Mouse (Mus musculus): ENCODE data around the gene Hs3st6. TPM values are rescaled to one million over a fixed set of nuclear protein-coding genes. Genes with fewer than 3 reads are reported as not detected.
A peak's percentile ranks its signal among the peaks of the same experiment; 100 is the strongest.

Gene Hs3st6
- 32.7 and 35.9 TPM in 2 replicates for polyA plus RNA-seq (2014; fragmentation: Nextera tagmentation; extraction: Ambion mirVana)

DNA sequence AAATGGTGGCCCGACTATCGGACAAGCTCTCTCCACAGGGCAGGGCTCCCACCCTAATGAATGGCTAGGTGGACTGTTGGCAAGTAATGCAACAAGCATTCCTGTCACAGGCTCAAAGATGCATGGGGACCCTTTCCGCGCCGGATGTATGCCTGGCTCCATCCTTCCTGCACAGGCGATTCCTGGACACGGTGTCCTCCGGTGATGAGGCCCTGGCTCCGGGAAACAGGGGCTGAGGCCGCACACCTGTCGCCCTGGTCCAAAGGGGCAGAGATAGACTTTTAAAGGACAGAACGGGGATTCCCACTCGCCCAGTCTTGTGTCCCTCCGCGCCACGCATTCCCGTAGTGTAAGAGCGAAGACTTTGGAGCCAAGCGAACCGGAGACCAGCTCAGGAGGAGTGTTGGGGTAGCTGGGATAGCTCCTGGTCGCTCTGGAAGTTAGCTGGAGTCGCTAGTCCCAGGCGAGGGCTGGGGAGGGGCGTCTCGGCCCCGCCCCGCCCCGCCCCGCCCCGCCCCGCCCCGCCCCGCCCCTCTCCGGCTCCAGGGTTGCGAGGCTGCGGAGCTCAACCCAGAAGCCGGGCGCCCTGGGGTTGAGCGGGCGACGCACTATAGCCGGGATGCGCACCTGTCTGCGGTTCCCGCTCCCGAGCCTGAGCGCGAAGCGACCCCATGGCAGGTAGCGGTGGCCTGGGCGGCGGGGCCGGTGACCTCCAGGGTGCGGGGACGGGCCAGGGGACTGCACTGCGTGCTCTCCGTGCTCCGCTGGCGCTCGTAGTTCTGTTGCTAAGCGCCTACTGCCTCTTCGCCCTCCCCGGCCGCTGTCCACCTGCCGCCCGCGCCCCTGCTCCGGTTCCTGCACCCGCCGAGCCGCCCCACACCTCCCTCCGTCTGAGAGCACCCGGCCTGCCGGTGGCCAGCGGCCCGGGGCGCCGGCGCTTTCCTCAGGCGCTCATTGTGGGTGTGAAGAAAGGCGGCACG is at the start of gene Hs3st6:
Gene Hs3st6 (plus strand): TSS at position 574 of the 980 bp plus-strand sequence.
- under 1% methylated on average over 79 of the region's 82 CpGs for whole genome bisulfite sequencing
- peaks cover 14% of the 10 kb centered on the region; the same call in 1 of the 2 replicates for H3K4me1 ChIP-seq (ENCODE audit: control insufficient read depth, insufficient read depth, low read length)
- no peak within 1 kb of the TSS for H3K27ac ChIP-seq (ENCODE audit: low read depth, low read length)
- H3K4me3 ChIP-seq (ENCODE audit: low read length), result peak within 1 kb of the TSS; percentile 62
- H3K36me3 ChIP-seq (ENCODE audit: control insufficient read depth, insufficient read depth, low read length), result no peaks in the 10 kb centered on the region
- H3K27me3 ChIP-seq (ENCODE audit: control insufficient read depth, insufficient read depth, low read length), result peaks cover 39% of the 10 kb centered on the region
- H3K9me3 ChIP-seq (ENCODE audit: control insufficient read depth, low read length), result no peaks in the 10 kb centered on the region
- H3K4me2 ChIP-seq (replicated peaks; ENCODE audit: low read depth, low read length), result peak within 1 kb of the TSS; percentile 98
- peak; percentile 89 for ATAC-seq (ENCODE audit: low FRiP score, low TSS enrichment)
- H3K9ac ChIP-seq (ENCODE audit: low read depth, low read length), result peak within 1 kb of the TSS; percentile 66

DNA sequence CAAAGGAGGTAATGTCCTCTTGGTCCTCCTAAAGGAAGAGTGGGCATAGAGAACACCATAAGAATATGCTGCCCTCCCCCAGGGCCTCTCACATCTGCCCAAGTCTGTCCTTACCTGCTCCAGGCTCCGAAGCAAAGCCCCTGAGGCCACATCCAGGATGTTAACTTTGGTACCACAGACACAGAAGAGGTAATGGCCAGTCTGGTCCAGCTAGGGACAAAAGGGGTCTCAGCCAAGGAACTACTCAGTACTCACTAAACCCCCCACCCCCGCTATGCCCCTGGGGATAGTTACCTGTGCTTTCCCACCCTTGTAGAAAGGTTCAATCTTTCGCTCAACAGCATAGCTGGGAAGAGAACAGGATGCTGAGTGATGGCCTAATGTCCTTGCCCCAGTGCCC is 47.0 kb upstream of the Hs3st6 start:
- Histone ChIP-seq H3K9me3 (ENCODE audit: control insufficient read depth, low read length) (no peaks in the 10 kb centered on the region), H3K36me3 (ENCODE audit: control insufficient read depth, insufficient read depth, low read length) (peaks cover 43% of the 10 kb centered on the region), H3K9ac (ENCODE audit: low read depth, low read length) (no peak overlapping the region; the same call in 1 of the 2 replicates), H3K27ac (ENCODE audit: low read depth, low read length) (no peak overlapping the region), H3K4me3 (ENCODE audit: low read length) (no peak overlapping the region), H3K27me3 (ENCODE audit: control insufficient read depth, insufficient read depth, low read length) (no peaks in the 10 kb centered on the region), H3K4me1 (ENCODE audit: control insufficient read depth, insufficient read depth, low read length) (peaks cover 9% of the 10 kb centered on the region; the same call in 1 of the 2 replicates), H3K4me2 (replicated peaks; ENCODE audit: low read depth, low read length) (no peak overlapping the region)
- WGBS, result 91% methylated on average over 3 of the region's 3 CpGs
- no peak for ATAC-seq (ENCODE audit: low FRiP score, low TSS enrichment)

DNA sequence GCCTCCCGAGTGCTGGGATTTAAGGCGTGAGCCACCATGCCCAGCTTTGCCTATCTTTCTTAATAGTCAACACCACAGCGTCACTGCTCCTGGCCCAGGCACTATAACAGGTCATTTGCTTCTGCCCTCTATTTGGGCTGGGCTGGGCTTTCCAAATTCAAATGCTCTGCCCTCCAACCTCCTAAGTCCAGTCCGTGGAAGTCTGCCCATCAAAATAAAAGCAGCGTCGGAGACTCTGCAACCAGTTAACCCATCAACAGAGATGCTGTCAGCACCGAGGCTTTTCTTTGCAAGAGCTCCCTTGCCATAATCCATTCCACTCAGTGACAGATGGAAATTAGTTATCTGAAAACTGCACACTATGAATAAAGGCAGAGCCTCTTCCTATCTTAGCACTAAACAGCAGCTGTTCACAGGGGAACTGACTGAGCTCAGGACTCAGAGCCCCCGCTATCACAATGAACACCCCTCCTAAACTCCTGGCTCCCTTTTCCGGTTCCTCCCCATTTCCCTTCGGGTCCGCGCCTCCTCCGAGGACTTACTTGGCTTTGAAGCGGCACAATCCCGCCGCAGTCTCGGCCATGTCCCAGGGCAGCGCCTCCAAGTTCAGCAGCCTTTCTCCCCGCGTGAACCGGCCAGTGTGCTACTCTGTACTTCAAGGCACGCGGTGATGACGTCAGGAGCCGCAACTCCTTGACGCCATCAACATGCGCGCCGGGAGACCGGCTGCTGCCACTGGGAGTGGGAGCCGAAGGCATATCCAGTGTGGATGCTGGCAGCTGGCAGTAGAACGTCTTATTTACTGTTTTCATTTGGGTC is 45.6 kb upstream of the Hs3st6 start, which contains the start of gene Tbl3:
Gene Tbl3 (minus strand): TSS at position 679 of the 819 bp plus-strand sequence.
- Histone ChIP-seq H3K9ac (ENCODE audit: low read depth, low read length) (peak within 1 kb of the TSS; percentile 70), H3K9me3 (ENCODE audit: control insufficient read depth, low read length) (no peaks in the 10 kb centered on the region), H3K27me3 (ENCODE audit: control insufficient read depth, insufficient read depth, low read length) (no peaks in the 10 kb centered on the region), H3K4me1 (ENCODE audit: control insufficient read depth, insufficient read depth, low read length) (peaks cover 9% of the 10 kb centered on the region; the same call in 1 of the 2 replicates), H3K27ac (ENCODE audit: low read depth, low read length) (peak within 1 kb of the TSS; percentile 80), H3K4me2 (replicated peaks; ENCODE audit: low read depth, low read length) (peak within 1 kb of the TSS; percentile 75), H3K36me3 (ENCODE audit: control insufficient read depth, insufficient read depth, low read length) (peaks cover 29% of the 10 kb centered on the region), H3K4me3 (ENCODE audit: low read length) (peak within 1 kb of the TSS; percentile 68)
- WGBS, result 4% methylated on average over 32 of the region's 32 CpGs
- ATAC-seq (ENCODE audit: low FRiP score, low TSS enrichment), result peak; percentile 81

DNA sequence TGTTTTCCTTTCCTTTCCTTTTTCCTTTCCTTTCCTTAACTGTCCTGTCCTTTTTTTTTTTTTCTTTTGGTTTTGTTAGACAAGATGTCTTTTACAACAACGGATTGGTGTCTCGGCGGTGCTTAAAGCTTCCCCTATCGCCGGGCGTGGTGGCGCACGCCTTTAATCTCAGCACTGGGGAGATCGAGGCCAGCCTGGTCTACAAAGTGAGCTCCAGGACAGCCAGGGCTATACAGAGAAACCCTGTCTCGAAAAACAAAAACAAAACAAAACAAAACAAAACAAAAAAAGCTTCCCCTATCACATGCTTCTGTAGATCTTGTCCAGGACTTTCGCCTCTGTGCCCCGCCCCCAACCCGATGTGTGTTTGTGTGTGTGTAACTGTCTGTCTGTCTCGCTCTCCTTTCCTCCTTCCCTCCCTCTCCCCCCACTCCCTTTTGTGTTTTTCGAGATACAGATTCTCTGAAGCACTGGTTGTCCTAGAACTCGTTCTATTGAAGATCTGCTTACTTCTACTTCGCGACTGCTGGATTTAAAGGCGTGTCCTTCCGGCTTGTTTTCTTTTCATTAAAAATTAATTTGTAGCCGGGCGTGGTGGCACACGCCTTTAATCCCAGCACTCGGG is 44.9 kb upstream of the Hs3st6 start:
- Histone ChIP-seq H3K4me3 (ENCODE audit: low read length) (peak overlapping the region; percentile 68), H3K27me3 (ENCODE audit: control insufficient read depth, insufficient read depth, low read length) (no peaks in the 10 kb centered on the region), H3K36me3 (ENCODE audit: control insufficient read depth, insufficient read depth, low read length) (peaks cover 22% of the 10 kb centered on the region), H3K4me2 (replicated peaks; ENCODE audit: low read depth, low read length) (peak overlapping the region; percentile 75), H3K9me3 (ENCODE audit: control insufficient read depth, low read length) (no peaks in the 10 kb centered on the region), H3K27ac (ENCODE audit: low read depth, low read length) (peak overlapping the region; percentile 0), H3K9ac (ENCODE audit: low read depth, low read length) (peak overlapping the region; percentile 70), H3K4me1 (ENCODE audit: control insufficient read depth, insufficient read depth, low read length) (peaks cover 9% of the 10 kb centered on the region; the same call in 1 of the 2 replicates)
- WGBS, result 5% methylated on average over 24 of the region's 24 CpGs
- 0 out of 2 replicates have a peak, but pooled peaks have one; percentile 36 for ATAC-seq (ENCODE audit: low FRiP score, low TSS enrichment)

DNA sequence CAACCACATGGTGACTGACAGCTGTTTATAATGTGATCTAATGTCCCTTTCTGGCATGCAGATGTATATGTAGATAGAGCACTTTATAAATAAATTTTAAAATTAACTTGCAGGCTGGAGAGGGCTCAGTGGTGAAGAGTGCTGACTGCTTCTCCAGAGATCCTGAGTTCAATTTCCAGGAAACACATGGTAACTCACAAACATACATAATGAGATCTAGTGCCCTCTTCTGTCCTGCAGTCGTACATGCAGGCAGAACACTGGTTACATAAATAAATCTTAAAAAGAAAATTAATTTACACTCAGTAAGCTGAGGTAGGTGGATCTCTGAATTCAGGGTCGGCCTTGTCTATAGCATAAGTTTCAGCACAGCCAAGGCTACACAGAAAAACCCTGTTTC is 44.1 kb upstream of the Hs3st6 start:
- 39% methylated on average over 2 of the region's 2 CpGs for WGBS
- Histone ChIP-seq H3K9me3 (ENCODE audit: control insufficient read depth, low read length) (no peaks in the 10 kb centered on the region), H3K4me2 (replicated peaks; ENCODE audit: low read depth, low read length) (no peak overlapping the region), H3K27ac (ENCODE audit: low read depth, low read length) (no peak overlapping the region), H3K4me3 (ENCODE audit: low read length) (no peak overlapping the region), H3K27me3 (ENCODE audit: control insufficient read depth, insufficient read depth, low read length) (no peaks in the 10 kb centered on the region), H3K36me3 (ENCODE audit: control insufficient read depth, insufficient read depth, low read length) (peaks cover 17% of the 10 kb centered on the region), H3K9ac (ENCODE audit: low read depth, low read length) (no peak overlapping the region), H3K4me1 (ENCODE audit: control insufficient read depth, insufficient read depth, low read length) (peaks cover 9% of the 10 kb centered on the region; the same call in 1 of the 2 replicates)
- no peak for ATAC-seq (ENCODE audit: low FRiP score, low TSS enrichment)

DNA sequence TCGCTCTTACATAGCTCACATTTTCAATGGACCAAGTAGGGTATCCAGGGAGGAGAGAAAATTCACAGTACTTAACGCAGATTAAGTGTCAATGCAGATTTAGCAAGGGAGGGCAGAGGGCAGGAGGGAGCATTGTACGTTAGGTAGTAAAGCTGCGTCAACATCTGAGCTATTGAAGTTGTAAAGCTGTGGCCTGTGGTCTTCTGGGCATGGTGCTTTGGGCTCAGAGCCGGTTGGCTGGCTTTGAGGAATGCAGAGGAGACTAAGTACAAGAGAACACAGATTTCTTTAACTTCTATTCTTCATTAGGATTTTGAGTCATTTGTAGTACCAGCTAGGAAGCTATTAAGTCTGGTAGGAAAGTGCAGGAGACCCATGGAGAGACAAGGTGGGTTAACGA is 37.2 kb upstream of the Hs3st6 start:
- Histone ChIP-seq H3K27me3 (ENCODE audit: control insufficient read depth, insufficient read depth, low read length) (no peaks in the 10 kb centered on the region), H3K4me1 (ENCODE audit: control insufficient read depth, insufficient read depth, low read length) (no peaks in the 10 kb centered on the region), H3K36me3 (ENCODE audit: control insufficient read depth, insufficient read depth, low read length) (peaks cover 10% of the 10 kb centered on the region; the same call in 1 of the 2 replicates), H3K9ac (ENCODE audit: low read depth, low read length) (no peak overlapping the region), H3K9me3 (ENCODE audit: control insufficient read depth, low read length) (no peaks in the 10 kb centered on the region), H3K27ac (ENCODE audit: low read depth, low read length) (no peak overlapping the region), H3K4me2 (replicated peaks; ENCODE audit: low read depth, low read length) (no peak overlapping the region), H3K4me3 (ENCODE audit: low read length) (no peak overlapping the region)
- ATAC-seq (ENCODE audit: low FRiP score, low TSS enrichment), result no peak
- 48% methylated on average over 6 of the region's 6 CpGs for WGBS

DNA sequence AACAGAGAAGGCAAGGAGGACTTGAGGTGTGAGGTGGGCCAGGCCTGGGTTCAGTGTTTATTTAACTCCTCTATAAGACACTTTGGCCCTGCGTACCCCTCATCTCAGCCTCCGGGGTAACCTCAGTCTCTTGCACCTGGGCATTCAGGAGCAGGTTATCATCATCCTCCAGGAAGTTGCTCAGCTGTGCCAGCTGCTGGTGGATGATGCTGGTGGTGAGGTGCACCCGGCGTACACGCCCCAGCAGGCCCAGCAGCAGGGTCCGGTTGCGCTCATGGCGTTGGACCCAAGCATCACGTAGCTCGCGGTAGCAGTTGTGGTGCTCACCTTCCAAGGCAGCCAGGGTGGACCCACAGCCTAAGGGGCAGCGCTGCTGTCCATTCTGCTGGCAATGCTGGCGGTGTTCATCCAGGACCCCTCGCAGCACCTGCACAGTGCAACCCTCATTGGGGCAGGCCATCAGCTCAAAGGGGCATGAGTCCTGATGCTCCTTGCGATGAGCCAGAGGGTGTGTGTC is 36.6 kb upstream of the Hs3st6 start:
- Histone ChIP-seq H3K9me3 (ENCODE audit: control insufficient read depth, low read length) (no peaks in the 10 kb centered on the region), H3K4me3 (ENCODE audit: low read length) (no peak overlapping the region), H3K36me3 (ENCODE audit: control insufficient read depth, insufficient read depth, low read length) (peaks cover 15% of the 10 kb centered on the region), H3K27ac (ENCODE audit: low read depth, low read length) (no peak overlapping the region), H3K9ac (ENCODE audit: low read depth, low read length) (no peak overlapping the region), H3K27me3 (ENCODE audit: control insufficient read depth, insufficient read depth, low read length) (no peaks in the 10 kb centered on the region), H3K4me1 (ENCODE audit: control insufficient read depth, insufficient read depth, low read length) (no peaks in the 10 kb centered on the region), H3K4me2 (replicated peaks; ENCODE audit: low read depth, low read length) (no peak overlapping the region)
- ATAC-seq (ENCODE audit: low FRiP score, low TSS enrichment), result no peak
- WGBS, result 96% methylated on average over 15 of the region's 15 CpGs

DNA sequence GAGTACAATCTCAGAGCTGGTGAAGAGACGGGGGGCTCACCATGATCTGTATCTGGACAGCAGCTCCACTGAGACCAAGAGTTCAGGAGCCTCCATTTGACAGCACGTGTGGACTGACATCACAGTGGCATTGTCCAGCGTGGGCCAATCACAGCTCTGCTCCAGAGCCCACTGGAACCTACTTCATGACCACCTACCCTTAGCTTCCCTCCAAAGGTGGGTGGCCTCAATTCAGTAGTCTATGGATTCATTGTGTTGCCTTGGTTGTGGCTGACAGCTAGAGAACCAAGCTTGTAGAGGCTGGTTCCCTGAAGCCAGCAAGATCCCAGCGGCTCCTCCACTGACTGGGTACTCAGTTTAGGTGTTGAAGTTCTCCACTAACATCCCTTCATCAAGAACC is 34.8 kb upstream of the Hs3st6 start, which contains the start of the genes Rnf151 and Rps2:
Gene Rnf151 (minus strand): TSS at position 121 of the 400 bp plus-strand sequence.
Gene Rps2 (plus strand): TSS at position 174 of the 400 bp plus-strand sequence.
- Histone ChIP-seq H3K27me3 (ENCODE audit: control insufficient read depth, insufficient read depth, low read length) (no peaks in the 10 kb centered on the region), H3K9me3 (ENCODE audit: control insufficient read depth, low read length) (no peaks in the 10 kb centered on the region), H3K36me3 (ENCODE audit: control insufficient read depth, insufficient read depth, low read length) (peaks cover 30% of the 10 kb centered on the region), H3K4me3 (ENCODE audit: low read length) (peak within 1 kb of the TSS; percentile 90; the same call in 1 of the 2 replicates), H3K9ac (ENCODE audit: low read depth, low read length) (no peak within 1 kb of the TSS; the same call in 1 of the 2 replicates), H3K4me1 (ENCODE audit: control insufficient read depth, insufficient read depth, low read length) (peaks cover 8% of the 10 kb centered on the region), H3K4me2 (replicated peaks; ENCODE audit: low read depth, low read length) (peak within 1 kb of the TSS; percentile 44), H3K27ac (ENCODE audit: low read depth, low read length) (no peak within 1 kb of the TSS)
- 80% methylated on average over 4 of the region's 4 CpGs for WGBS
- no peak for ATAC-seq (ENCODE audit: low FRiP score, low TSS enrichment)

Measured in kidney, embryonic 14.5 days (tissue).